Mouse (Mus musculus): ENCODE data around the gene Galnt18. TPM values are rescaled to one million over a fixed set of nuclear protein-coding genes. Genes with fewer than 3 reads are reported as not detected.

The Galnt18 gene
- polyA plus RNA-seq, 1 experiment from 2014 or later = 4.5 TPM

DNA sequence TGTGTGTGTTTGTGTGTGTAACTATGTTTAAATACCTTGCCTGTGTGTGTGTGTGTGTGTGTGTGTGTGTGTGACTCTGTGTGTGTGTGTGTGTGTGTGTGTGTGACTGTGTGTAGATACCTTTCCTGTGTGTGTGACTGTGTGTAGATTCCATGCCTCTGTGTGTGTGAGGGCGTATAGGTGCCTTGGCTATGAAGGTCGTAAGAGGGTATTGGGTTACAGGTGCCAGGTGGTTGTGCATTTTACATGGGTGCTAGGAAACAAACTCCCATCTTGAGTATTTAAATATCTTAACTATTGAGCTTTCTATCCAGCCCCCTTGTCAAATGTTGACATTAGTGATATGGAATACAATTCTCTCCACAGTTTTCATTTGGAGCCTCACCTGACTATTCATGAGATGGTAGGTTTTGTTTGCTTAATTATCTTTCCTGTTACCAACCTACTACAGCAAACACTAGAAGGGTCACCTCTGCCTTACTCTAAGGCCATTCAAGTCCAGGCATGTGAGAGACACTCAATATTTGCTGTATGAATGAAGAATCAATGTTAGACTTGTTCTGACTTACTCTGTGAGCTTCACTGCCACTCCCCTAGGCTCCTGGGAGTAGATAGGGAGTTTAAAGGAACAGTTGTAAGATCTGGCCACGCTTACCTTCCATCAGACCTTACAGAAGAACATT, 250.7 kb downstream of the Galnt18 start:
- H3K36me3 ChIP-seq (ENCODE audit: control insufficient read depth, insufficient read depth, low read length) = no peaks in the 10 kb centered on the region
- H3K4me2 ChIP-seq (ENCODE audit: low read depth, low read length, severe bottlenecking) = no peak overlapping the region
- DNase-seq (ENCODE audit: low spot score) = no peak
- no peaks in the 10 kb centered on the region for H3K27me3 ChIP-seq (ENCODE audit: control insufficient read depth, insufficient read depth, low read length)
- 86% methylated on average over 3 of the region's 3 CpGs for WGBS
- no peak overlapping the region for H3K9ac ChIP-seq (ENCODE audit: low read length)
- H3K27ac ChIP-seq (ENCODE audit: low read depth, low read length) = no peak overlapping the region
- H3K9me3 ChIP-seq (ENCODE audit: control insufficient read depth, low read length) = no peaks in the 10 kb centered on the region
- ATAC-seq (replicated peaks; ENCODE audit: low FRiP score) = no peak
- H3K4me3 ChIP-seq (ENCODE audit: low read depth, low read length) = no peak overlapping the region
- H3K4me1 ChIP-seq (replicated peaks; ENCODE audit: control insufficient read depth, insufficient read depth, low read length) = no peaks in the 10 kb centered on the region

DNA sequence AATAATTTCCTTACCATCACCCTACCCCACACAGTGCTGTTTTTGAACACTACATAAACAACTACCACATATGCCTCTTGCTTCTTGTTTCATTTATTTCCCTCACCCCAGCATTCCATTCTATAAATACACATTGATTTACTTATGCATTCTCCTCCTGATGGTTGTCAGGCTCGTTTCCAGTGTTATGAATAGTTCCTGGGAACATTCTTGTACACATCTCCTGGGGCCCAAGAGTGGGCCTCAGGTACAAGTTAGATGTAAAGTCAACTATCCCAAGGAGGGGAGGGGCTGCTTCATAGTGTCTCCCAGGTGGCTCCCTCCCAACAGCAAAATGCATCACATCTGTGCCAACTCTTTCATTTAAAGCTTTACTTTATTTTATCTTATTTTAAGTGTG, 251.3 kb downstream of the Galnt18 start:
- Histone ChIP-seq H3K4me1 (replicated peaks; ENCODE audit: control insufficient read depth, insufficient read depth, low read length) (no peaks in the 10 kb centered on the region), H3K4me3 (ENCODE audit: low read depth, low read length) (no peak overlapping the region), H3K9ac (ENCODE audit: low read length) (no peak overlapping the region), H3K4me2 (ENCODE audit: low read depth, low read length, severe bottlenecking) (no peak overlapping the region), H3K36me3 (ENCODE audit: control insufficient read depth, insufficient read depth, low read length) (no peaks in the 10 kb centered on the region), H3K27me3 (ENCODE audit: control insufficient read depth, insufficient read depth, low read length) (no peaks in the 10 kb centered on the region), H3K9me3 (ENCODE audit: control insufficient read depth, low read length) (no peaks in the 10 kb centered on the region), H3K27ac (ENCODE audit: low read depth, low read length) (no peak overlapping the region)
- WGBS = 65% methylated on average over 1 of the region's 1 CpGs
- no peak for DNase-seq (ENCODE audit: low spot score)
- no peak for ATAC-seq (replicated peaks; ENCODE audit: low FRiP score)

GRCm38 (mm10) chr7:111520881-111521280, 258.9 kb downstream of the Galnt18 start:
- no peak for DNase-seq (ENCODE audit: low spot score)
- Histone ChIP-seq H3K9ac (ENCODE audit: low read length) (no peak overlapping the region), H3K9me3 (ENCODE audit: control insufficient read depth, low read length) (no peaks in the 10 kb centered on the region), H3K4me1 (replicated peaks; ENCODE audit: control insufficient read depth, insufficient read depth, low read length) (no peaks in the 10 kb centered on the region), H3K36me3 (ENCODE audit: control insufficient read depth, insufficient read depth, low read length) (no peaks in the 10 kb centered on the region), H3K27ac (ENCODE audit: low read depth, low read length) (no peak overlapping the region), H3K4me2 (ENCODE audit: low read depth, low read length, severe bottlenecking) (no peak overlapping the region), H3K4me3 (ENCODE audit: low read depth, low read length) (no peak overlapping the region), H3K27me3 (ENCODE audit: control insufficient read depth, insufficient read depth, low read length) (no peaks in the 10 kb centered on the region)
- no peak for ATAC-seq (replicated peaks; ENCODE audit: low FRiP score)
- 85% methylated on average over 1 of the region's 1 CpGs for WGBS

GRCm38 (mm10) chr7:111518581-111519242, 261.1 kb downstream of the Galnt18 start:
- WGBS = 95% methylated on average over 8 of the region's 8 CpGs
- Histone ChIP-seq H3K27me3 (ENCODE audit: control insufficient read depth, insufficient read depth, low read length) (no peaks in the 10 kb centered on the region), H3K9me3 (ENCODE audit: control insufficient read depth, low read length) (no peaks in the 10 kb centered on the region), H3K4me1 (replicated peaks; ENCODE audit: control insufficient read depth, insufficient read depth, low read length) (no peaks in the 10 kb centered on the region), H3K9ac (ENCODE audit: low read length) (no peak overlapping the region), H3K4me3 (ENCODE audit: low read depth, low read length) (no peak overlapping the region), H3K36me3 (ENCODE audit: control insufficient read depth, insufficient read depth, low read length) (no peaks in the 10 kb centered on the region), H3K27ac (ENCODE audit: low read depth, low read length) (no peak overlapping the region), H3K4me2 (ENCODE audit: low read depth, low read length, severe bottlenecking) (no peak overlapping the region)
- DNase-seq (ENCODE audit: low spot score) = no peak
- ATAC-seq (replicated peaks; ENCODE audit: low FRiP score) = no peak

- ATAC-seq (replicated peaks; ENCODE audit: low FRiP score) (no peak), DNase-seq (ENCODE audit: low spot score) (no peak)
- no peaks in the 10 kb centered on the region for H3K4me1 ChIP-seq (replicated peaks; ENCODE audit: control insufficient read depth, insufficient read depth, low read length)
- H3K27ac ChIP-seq (ENCODE audit: low read depth, low read length) = no peak overlapping the region
- no peaks in the 10 kb centered on the region for H3K9me3 ChIP-seq (ENCODE audit: control insufficient read depth, low read length)
- H3K36me3 ChIP-seq (ENCODE audit: control insufficient read depth, insufficient read depth, low read length) = no peaks in the 10 kb centered on the region
- no peaks in the 10 kb centered on the region for H3K27me3 ChIP-seq (ENCODE audit: control insufficient read depth, insufficient read depth, low read length)
- no peak overlapping the region for H3K4me3 ChIP-seq (ENCODE audit: low read depth, low read length)
- WGBS = 71% methylated on average over 1 of the region's 1 CpGs
- H3K9ac ChIP-seq (ENCODE audit: low read length) = no peak overlapping the region
- no peak overlapping the region for H3K4me2 ChIP-seq (ENCODE audit: low read depth, low read length, severe bottlenecking)
Measured at GRCm38 (mm10) chr7:111516882-111517281, 262.9 kb downstream of the Galnt18 start.

DNA sequence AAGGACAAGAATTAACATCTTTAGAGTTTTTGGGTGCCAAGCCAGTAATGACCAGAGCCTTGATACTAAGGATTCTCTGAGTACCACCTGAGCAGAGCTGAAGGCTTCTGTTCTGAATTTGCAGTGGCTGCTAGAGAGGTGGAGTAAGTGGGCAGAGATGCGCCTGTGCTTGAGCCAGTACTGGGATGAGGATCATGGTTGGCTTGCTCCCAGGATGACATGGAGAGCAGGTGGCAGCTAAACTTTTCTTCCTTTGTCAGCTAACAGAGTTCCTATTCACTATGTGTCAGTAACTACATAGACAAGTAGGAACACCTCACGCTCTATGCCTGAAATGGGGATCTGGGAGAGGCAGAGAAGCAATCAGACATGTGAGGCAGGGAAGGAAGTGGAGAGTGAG, 264.3 kb downstream of the Galnt18 start:
- no peak for DNase-seq (ENCODE audit: low spot score)
- no peak for ATAC-seq (replicated peaks; ENCODE audit: low FRiP score)
- no peak overlapping the region for H3K4me3 ChIP-seq (ENCODE audit: low read depth, low read length)
- H3K27ac ChIP-seq (ENCODE audit: low read depth, low read length) = no peak overlapping the region
- H3K36me3 ChIP-seq (ENCODE audit: control insufficient read depth, insufficient read depth, low read length) = no peaks in the 10 kb centered on the region
- H3K4me1 ChIP-seq (replicated peaks; ENCODE audit: control insufficient read depth, insufficient read depth, low read length) = no peaks in the 10 kb centered on the region
- H3K27me3 ChIP-seq (ENCODE audit: control insufficient read depth, insufficient read depth, low read length) = no peaks in the 10 kb centered on the region
- H3K9ac ChIP-seq (ENCODE audit: low read length) = no peak overlapping the region
- WGBS = 97% methylated on average over 2 of the region's 2 CpGs
- H3K4me2 ChIP-seq (ENCODE audit: low read depth, low read length, severe bottlenecking) = no peak overlapping the region
- H3K9me3 ChIP-seq (ENCODE audit: control insufficient read depth, low read length) = no peaks in the 10 kb centered on the region

DNA sequence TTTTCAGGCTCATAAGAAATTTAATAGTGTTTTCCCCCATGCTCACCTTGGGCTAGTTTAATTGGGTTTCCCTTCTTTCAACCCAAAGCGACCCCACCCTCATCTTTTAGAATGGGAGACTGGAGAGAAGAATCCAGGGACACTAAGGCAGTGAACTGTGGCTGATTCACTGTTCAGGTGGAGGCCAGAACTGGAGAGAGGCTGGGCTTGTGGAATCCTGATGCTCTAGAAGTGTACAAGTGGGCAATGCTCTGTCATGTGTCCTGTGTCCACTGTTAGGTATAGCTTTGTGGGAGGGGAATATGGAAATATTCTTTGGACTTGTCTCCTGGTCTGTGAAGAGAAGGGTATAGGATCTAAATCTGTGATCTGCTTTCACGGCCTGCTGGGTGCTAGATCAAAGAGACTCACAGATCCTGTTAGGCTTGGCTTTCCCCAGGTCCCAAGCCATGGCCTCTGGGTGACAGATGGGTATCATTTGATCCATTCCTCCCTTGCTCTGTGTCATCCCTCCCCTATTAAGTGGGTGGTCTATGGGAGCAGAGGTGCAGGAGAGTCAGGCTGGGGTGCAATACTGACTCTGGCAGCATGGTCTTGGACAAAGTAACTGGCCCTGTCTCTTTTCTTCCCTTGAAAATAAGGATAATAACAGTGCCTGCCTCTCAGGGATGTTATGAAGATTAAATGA, 270.5 kb downstream of the Galnt18 start:
- Histone ChIP-seq H3K27me3 (ENCODE audit: control insufficient read depth, insufficient read depth, low read length) (no peaks in the 10 kb centered on the region), H3K36me3 (ENCODE audit: control insufficient read depth, insufficient read depth, low read length) (no peaks in the 10 kb centered on the region), H3K9ac (ENCODE audit: low read length) (no peak overlapping the region), H3K27ac (ENCODE audit: low read depth, low read length) (no peak overlapping the region), H3K4me2 (ENCODE audit: low read depth, low read length, severe bottlenecking) (no peak overlapping the region), H3K4me1 (replicated peaks; ENCODE audit: control insufficient read depth, insufficient read depth, low read length) (no peaks in the 10 kb centered on the region), H3K4me3 (ENCODE audit: low read depth, low read length) (no peak overlapping the region), H3K9me3 (ENCODE audit: control insufficient read depth, low read length) (no peaks in the 10 kb centered on the region)
- DNase-seq (ENCODE audit: low spot score) (no peak), ATAC-seq (replicated peaks; ENCODE audit: low FRiP score) (no peak)
- WGBS = 73% methylated on average over 2 of the region's 2 CpGs

- no peak overlapping the region for H3K27ac ChIP-seq (ENCODE audit: low read depth, low read length)
- H3K4me1 ChIP-seq (replicated peaks; ENCODE audit: control insufficient read depth, insufficient read depth, low read length) = no peaks in the 10 kb centered on the region
- H3K4me3 ChIP-seq (ENCODE audit: low read depth, low read length) = no peak overlapping the region
- ATAC-seq (replicated peaks; ENCODE audit: low FRiP score) (no peak), DNase-seq (ENCODE audit: low spot score) (no peak)
- 56% methylated on average over 2 of the region's 2 CpGs for WGBS
- no peaks in the 10 kb centered on the region for H3K36me3 ChIP-seq (ENCODE audit: control insufficient read depth, insufficient read depth, low read length)
- no peak overlapping the region for H3K4me2 ChIP-seq (ENCODE audit: low read depth, low read length, severe bottlenecking)
- no peaks in the 10 kb centered on the region for H3K27me3 ChIP-seq (ENCODE audit: control insufficient read depth, insufficient read depth, low read length)
- no peak overlapping the region for H3K9ac ChIP-seq (ENCODE audit: low read length)
- H3K9me3 ChIP-seq (ENCODE audit: control insufficient read depth, low read length) = no peaks in the 10 kb centered on the region
Measured at GRCm38 (mm10) chr7:111500616-111501015, 279.2 kb downstream of the Galnt18 start.

Data from forebrain, embryonic 11.5 days (tissue).